Mouse (Mus musculus) ovary, postnatal 14 days (tissue): Measurements from ENCODE around the gene Avpr2.
A peak's percentile ranks its signal among the peaks of the same experiment; 100 is the strongest.

Experiments used
- DNase-seq: peaks from one replicate; pipeline ENCODE4 v3.0.0; 2022; ENCODE audit warnings: low spot score

The Avpr2 gene

DNA sequence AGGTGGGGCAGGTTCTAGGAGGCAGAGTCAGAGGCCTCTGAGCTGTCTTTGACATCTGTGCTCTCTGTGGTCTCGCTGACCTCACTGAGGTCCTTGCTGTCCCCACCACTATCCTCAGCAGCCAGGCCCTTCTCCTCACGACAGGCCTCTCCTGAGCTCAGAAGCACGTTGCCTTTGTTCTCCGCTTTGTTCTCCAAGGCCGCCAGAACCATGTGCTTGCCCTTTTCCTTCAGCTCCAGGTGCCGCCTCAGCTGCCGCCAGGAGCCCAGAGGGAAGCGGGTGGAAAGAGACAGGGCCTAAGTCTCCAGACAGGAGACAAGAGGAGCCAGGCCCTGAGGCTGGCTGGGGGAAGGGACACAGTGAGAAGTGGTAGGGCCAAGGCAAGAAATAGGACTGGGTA is 25.0 kb downstream of the Avpr2 start:
- no peak for DNase-seq

DNA sequence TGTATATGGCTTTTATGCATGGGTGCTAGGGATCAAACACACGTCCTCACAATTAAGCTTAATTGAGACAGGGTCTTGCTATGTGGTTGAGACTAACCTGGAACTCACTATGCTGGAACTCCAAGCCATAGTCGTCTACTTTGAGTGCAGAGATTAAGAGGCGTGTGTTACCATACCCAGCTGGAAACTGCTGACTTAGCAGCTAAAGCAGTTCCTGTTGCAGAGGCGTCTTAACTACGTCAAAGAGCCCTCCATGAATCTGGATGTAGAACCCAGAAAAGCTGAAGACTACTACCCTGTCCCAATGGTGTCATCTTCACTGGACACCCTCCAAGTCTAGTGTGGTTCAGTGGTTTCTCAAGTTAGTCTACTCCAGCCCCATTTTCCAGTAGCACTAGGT is 26.7 kb downstream of the Avpr2 start:
- no peak for DNase-seq

- no peak for DNase-seq
Observed at GRCm38 (mm10) chrX:73921285-73921822, 29.5 kb downstream of the Avpr2 start.

DNA sequence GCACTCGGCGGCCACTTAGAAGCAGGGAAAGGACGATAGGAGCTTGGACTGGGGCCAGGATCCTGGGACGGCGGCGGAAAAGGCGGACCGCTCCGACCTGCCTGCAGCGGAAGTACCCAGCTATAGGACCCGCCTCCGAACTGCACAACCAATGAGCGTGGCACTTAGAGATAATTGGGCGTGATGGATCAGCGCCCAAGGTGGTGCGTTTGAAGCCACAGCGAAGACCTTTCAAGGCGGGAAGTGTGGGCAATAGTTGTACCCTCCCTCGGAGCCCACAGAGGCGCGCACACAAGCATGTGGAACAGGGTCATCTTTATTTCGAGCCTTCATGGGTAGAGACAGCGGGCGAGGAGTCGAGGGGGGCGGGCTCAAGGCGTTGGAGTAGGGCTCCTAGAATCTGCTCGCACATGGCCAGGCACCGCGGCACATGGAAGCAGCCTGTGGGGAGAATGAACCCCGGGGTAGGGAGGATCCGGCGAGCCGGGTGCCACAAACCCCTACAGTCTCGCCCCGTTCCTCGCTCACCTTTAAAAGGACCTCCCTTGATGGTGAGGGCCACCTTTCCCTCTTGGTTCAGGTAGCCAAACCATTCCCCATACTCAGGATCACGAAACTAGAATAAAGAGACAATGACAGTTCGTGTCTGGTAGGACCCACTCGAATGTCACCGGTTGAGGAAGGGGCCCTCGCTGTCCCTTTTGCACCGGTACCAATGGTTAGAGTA is 30.1 kb downstream of the Avpr2 start, which contains the start of the genes Arhgap4 and Naa10:
Gene Arhgap4 (minus strand): TSS at position 48 of the 727 bp plus-strand sequence.
Gene Naa10 (minus strand): TSS at position 122 of the 727 bp plus-strand sequence.
- DNase-seq, result peak; percentile 73

- no peak for DNase-seq
Observed at GRCm38 (mm10) chrX:73922550-73922882, 30.6 kb downstream of the Avpr2 start.

DNA sequence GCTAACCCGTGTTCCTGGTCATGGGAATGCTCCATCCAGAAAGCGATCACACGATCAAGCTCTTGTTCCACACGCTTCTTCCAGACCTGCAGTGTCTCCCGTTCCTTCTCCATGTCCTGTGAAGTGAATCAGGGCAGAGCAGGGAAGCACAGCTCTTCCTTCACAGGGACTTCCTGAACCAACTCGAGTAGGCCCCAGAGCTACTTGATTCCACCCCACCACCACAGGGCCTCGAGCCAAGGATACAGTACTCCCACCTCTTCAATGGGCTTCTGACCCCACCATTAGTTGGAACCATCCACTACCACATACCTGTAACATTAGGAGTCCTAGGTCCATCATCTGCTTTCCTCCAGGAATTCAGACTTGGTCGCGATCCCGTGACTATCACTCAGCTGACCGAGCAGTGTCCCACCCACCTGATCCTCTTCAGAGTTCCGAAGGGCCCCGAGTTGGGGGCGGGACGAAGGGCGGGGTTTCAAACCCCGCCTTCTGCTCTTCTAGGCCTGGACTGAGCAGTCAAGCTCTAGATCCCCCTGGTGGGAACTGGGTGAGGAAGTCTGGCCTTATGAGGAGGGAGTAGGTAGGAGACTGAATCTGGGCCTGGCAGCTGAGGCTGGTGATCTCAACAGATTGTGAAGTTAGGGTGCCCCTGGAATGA is 38.6 kb downstream of the Avpr2 start, which contains the start of gene Renbp:
Gene Renbp (minus strand): TSS at position 449 of the 661 bp plus-strand sequence.
- peak; percentile 42 for DNase-seq

GRCm38 (mm10) chrX:73931871-73932270 is 40.0 kb downstream of the Avpr2 start:
- no peak for DNase-seq

DNA sequence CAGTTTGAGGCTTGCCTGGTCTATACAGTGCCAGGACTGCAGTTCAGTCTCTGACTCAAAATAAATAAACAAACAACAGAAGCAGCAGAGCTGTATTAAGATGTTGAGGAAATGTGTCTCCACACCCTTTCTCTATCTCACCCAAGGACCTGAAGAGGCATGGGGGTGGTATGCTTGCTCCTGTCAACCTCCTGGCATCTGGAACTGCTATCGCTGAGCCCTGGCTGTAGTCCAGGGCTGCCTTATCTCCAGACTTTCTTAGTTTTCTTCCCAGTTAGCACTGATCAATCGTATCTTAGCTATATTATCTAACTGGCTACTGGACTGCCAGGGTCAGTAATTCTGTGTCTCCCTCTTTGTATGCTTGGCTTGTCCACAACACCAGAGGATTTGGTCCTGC is 50.0 kb downstream of the Avpr2 start:
- DNase-seq, result no peak

- DNase-seq, result no peak
Observed at GRCm38 (mm10) chrX:73942294-73942693, 50.4 kb downstream of the Avpr2 start.
